Mouse (Mus musculus): ENCODE measurements around the gene Tanc1. TPM values are rescaled to one million over a fixed set of nuclear protein-coding genes. Genes with fewer than 3 reads are reported as not detected.

Tanc1 gene
- polyA plus RNA-seq, 1 experiment from 2014 or later: 10.8 TPM

GRCm38 (mm10) chr2:59697123-59697522 lies 85.3 kb downstream of the Tanc1 start:
- no peak for ATAC-seq (ENCODE audit: low FRiP score, low read depth)
- no peak overlapping the region for H3K27ac ChIP-seq (replicated peaks)
- no peak overlapping the region for H3K4me2 ChIP-seq (replicated peaks)

GRCm38 (mm10) chr2:59697722-59698634 lies 86.1 kb downstream of the Tanc1 start:
- H3K9ac ChIP-seq (replicated peaks): peak overlapping the region; percentile 44
- no peaks in the 10 kb centered on the region for H3K36me3 ChIP-seq
- no peaks in the 10 kb centered on the region for H3K9me3 ChIP-seq
- H3K4me1 ChIP-seq: peaks cover 17% of the 10 kb centered on the region
- H3K27me3 ChIP-seq: no peaks in the 10 kb centered on the region
- H3K27ac ChIP-seq (replicated peaks): peak overlapping the region; percentile 39
- ATAC-seq (ENCODE audit: low FRiP score, low read depth): peak; percentile 89
- whole genome bisulfite sequencing: 2% methylated on average over 16 of the region's 16 CpGs
- H3K4me3 ChIP-seq: peak overlapping the region; percentile 12; the same call in 1 of the 2 replicates
- H3K4me2 ChIP-seq (replicated peaks): peak overlapping the region; percentile 43

More at GRCm38 (mm10) chr2:59697123-59697522, 85.3 kb downstream of the Tanc1 start:
- Histone ChIP-seq H3K4me3 (no peak overlapping the region), H3K27me3 (no peaks in the 10 kb centered on the region), H3K9me3 (no peaks in the 10 kb centered on the region), H3K36me3 (no peaks in the 10 kb centered on the region), H3K4me1 (peaks cover 17% of the 10 kb centered on the region), H3K9ac (replicated peaks) (no peak overlapping the region)
- WGBS: 66% methylated on average over 3 of the region's 3 CpGs

GRCm38 (mm10) chr2:59698635-59699300 lies 86.9 kb downstream of the Tanc1 start:
- no peaks in the 10 kb centered on the region for H3K9me3 ChIP-seq
- H3K4me1 ChIP-seq: peaks cover 17% of the 10 kb centered on the region
- H3K36me3 ChIP-seq: no peaks in the 10 kb centered on the region
- H3K4me3 ChIP-seq: no peak overlapping the region
- WGBS: 36% methylated on average over 7 of the region's 7 CpGs
- H3K27me3 ChIP-seq: no peaks in the 10 kb centered on the region
- no peak overlapping the region; the same call in 1 of the 2 replicates for H3K4me2 ChIP-seq (replicated peaks)
- H3K27ac ChIP-seq (replicated peaks): no peak overlapping the region
- no peak for ATAC-seq (ENCODE audit: low FRiP score, low read depth)
- no peak overlapping the region for H3K9ac ChIP-seq (replicated peaks)

- H3K9ac ChIP-seq (replicated peaks): no peak overlapping the region
- H3K4me3 ChIP-seq: no peak overlapping the region
- H3K27me3 ChIP-seq: no peaks in the 10 kb centered on the region
- H3K4me1 ChIP-seq: peaks cover 17% of the 10 kb centered on the region
- no peak overlapping the region for H3K4me2 ChIP-seq (replicated peaks)
- ATAC-seq (ENCODE audit: low FRiP score, low read depth): no peak
- 80% methylated on average over 9 of the region's 9 CpGs for WGBS
- no peak overlapping the region for H3K27ac ChIP-seq (replicated peaks)
- no peaks in the 10 kb centered on the region for H3K36me3 ChIP-seq
- no peaks in the 10 kb centered on the region for H3K9me3 ChIP-seq
These were observed 88.1 kb downstream of the Tanc1 start for GRCm38 (mm10) chr2:59699893-59700292.

GRCm38 (mm10) chr2:59705221-59705620 lies 93.4 kb downstream of the Tanc1 start:
- no peak overlapping the region for H3K4me2 ChIP-seq (replicated peaks)
- no peaks in the 10 kb centered on the region for H3K4me1 ChIP-seq
- no peak overlapping the region for H3K9ac ChIP-seq (replicated peaks)
- no peaks in the 10 kb centered on the region for H3K9me3 ChIP-seq
- no peaks in the 10 kb centered on the region for H3K27me3 ChIP-seq
- H3K27ac ChIP-seq (replicated peaks): no peak overlapping the region
- H3K4me3 ChIP-seq: no peak overlapping the region
- 81% methylated on average over 12 of the region's 12 CpGs for WGBS
- ATAC-seq (ENCODE audit: low FRiP score, low read depth): no peak
- H3K36me3 ChIP-seq: no peaks in the 10 kb centered on the region

GRCm38 (mm10) chr2:59706806-59707205 lies 95.0 kb downstream of the Tanc1 start:
- no peaks in the 10 kb centered on the region for H3K36me3 ChIP-seq
- no peak overlapping the region for H3K4me2 ChIP-seq (replicated peaks)
- H3K27ac ChIP-seq (replicated peaks): no peak overlapping the region
- ATAC-seq (ENCODE audit: low FRiP score, low read depth): no peak
- H3K9me3 ChIP-seq: no peaks in the 10 kb centered on the region
- H3K4me1 ChIP-seq: no peaks in the 10 kb centered on the region
- H3K4me3 ChIP-seq: no peak overlapping the region
- H3K9ac ChIP-seq (replicated peaks): no peak overlapping the region
- no peaks in the 10 kb centered on the region for H3K27me3 ChIP-seq
- 79% methylated on average over 12 of the region's 12 CpGs for WGBS

- whole genome bisulfite sequencing: 78% methylated on average over 13 of the region's 13 CpGs
- Histone ChIP-seq H3K36me3 (no peaks in the 10 kb centered on the region), H3K9ac (replicated peaks) (no peak overlapping the region), H3K27ac (replicated peaks) (no peak overlapping the region), H3K4me2 (replicated peaks) (no peak overlapping the region), H3K4me1 (no peaks in the 10 kb centered on the region), H3K27me3 (no peaks in the 10 kb centered on the region), H3K4me3 (no peak overlapping the region), H3K9me3 (no peaks in the 10 kb centered on the region)
- no peak for ATAC-seq (ENCODE audit: low FRiP score, low read depth)
These were observed 96.3 kb downstream of the Tanc1 start for GRCm38 (mm10) chr2:59707922-59708706.

- WGBS: 91% methylated on average over 6 of the region's 6 CpGs
- Histone ChIP-seq H3K9ac (replicated peaks) (no peak overlapping the region), H3K4me2 (replicated peaks) (no peak overlapping the region), H3K36me3 (no peaks in the 10 kb centered on the region), H3K4me3 (no peak overlapping the region), H3K9me3 (no peaks in the 10 kb centered on the region), H3K27ac (replicated peaks) (no peak overlapping the region), H3K4me1 (no peaks in the 10 kb centered on the region), H3K27me3 (no peaks in the 10 kb centered on the region)
- no peak for ATAC-seq (ENCODE audit: low FRiP score, low read depth)
These were observed 98.9 kb downstream of the Tanc1 start for GRCm38 (mm10) chr2:59710771-59711170.

- Histone ChIP-seq H3K4me2 (replicated peaks) (no peak overlapping the region), H3K36me3 (no peaks in the 10 kb centered on the region), H3K9ac (replicated peaks) (no peak overlapping the region), H3K4me3 (no peak overlapping the region), H3K27me3 (no peaks in the 10 kb centered on the region), H3K9me3 (no peaks in the 10 kb centered on the region), H3K27ac (replicated peaks) (no peak overlapping the region), H3K4me1 (no peaks in the 10 kb centered on the region)
- ATAC-seq (ENCODE audit: low FRiP score, low read depth): no peak
- WGBS: 84% methylated on average over 8 of the region's 8 CpGs
These were observed 100.2 kb downstream of the Tanc1 start for GRCm38 (mm10) chr2:59711992-59712391.

GRCm38 (mm10) chr2:59712484-59712883 lies 100.6 kb downstream of the Tanc1 start:
- H3K4me3 ChIP-seq: no peak overlapping the region
- H3K4me2 ChIP-seq (replicated peaks): no peak overlapping the region
- no peak overlapping the region for H3K27ac ChIP-seq (replicated peaks)
- H3K9ac ChIP-seq (replicated peaks): no peak overlapping the region
- no peak for ATAC-seq (ENCODE audit: low FRiP score, low read depth)
- H3K4me1 ChIP-seq: peaks cover under 1% of the 10 kb centered on the region; the same call in 1 of the 2 replicates
- WGBS: 92% methylated on average over 9 of the region's 9 CpGs
- H3K27me3 ChIP-seq: no peaks in the 10 kb centered on the region
- no peaks in the 10 kb centered on the region for H3K9me3 ChIP-seq
- H3K36me3 ChIP-seq: no peaks in the 10 kb centered on the region

- WGBS: 91% methylated on average over 9 of the region's 9 CpGs
- Histone ChIP-seq H3K9me3 (no peaks in the 10 kb centered on the region), H3K4me1 (peaks cover 15% of the 10 kb centered on the region), H3K27ac (replicated peaks) (no peak overlapping the region), H3K4me2 (replicated peaks) (no peak overlapping the region), H3K36me3 (no peaks in the 10 kb centered on the region), H3K27me3 (no peaks in the 10 kb centered on the region), H3K9ac (replicated peaks) (no peak overlapping the region), H3K4me3 (no peak overlapping the region)
- no peak for ATAC-seq (ENCODE audit: low FRiP score, low read depth)
These were observed 102.0 kb downstream of the Tanc1 start for GRCm38 (mm10) chr2:59713626-59714556.
